Mouse (Mus musculus): ENCODE results near the gene Erfe. TPM values are rescaled to one million over a fixed set of nuclear protein-coding genes. Genes with fewer than 3 reads are reported as not detected.

Erfe gene
- polyA plus RNA-seq, 1 experiment from 2014 or later = 1.8 TPM

- Histone ChIP-seq H3K4me3 (peak overlapping the region; percentile 80), H3K9me3 (replicated peaks) (no peaks in the 10 kb centered on the region), H3K27ac (peak overlapping the region; percentile 96), H3K36me3 (peaks cover 38% of the 10 kb centered on the region), H3K4me1 (peaks cover 18% of the 10 kb centered on the region), H3K27me3 (ENCODE audit: low read depth, poor library complexity, severe bottlenecking) (no peaks in the 10 kb centered on the region)
- 2% methylated on average over 12 of the region's 12 CpGs for WGBS
- DNase-seq (ENCODE audit: low spot score) = no peak
Measured at GRCm38 (mm10) chr1:91397927-91398259, 31.7 kb downstream of the Erfe start.

GRCm38 (mm10) chr1:91398260-91399062, 32.2 kb downstream of the Erfe start, which contains the start of gene Ilkap:
Ilkap (minus strand) TSS chr1:91398815.
- Histone ChIP-seq H3K27ac (peak within 1 kb of the TSS; percentile 96), H3K4me1 (peaks cover 18% of the 10 kb centered on the region), H3K27me3 (ENCODE audit: low read depth, poor library complexity, severe bottlenecking) (no peaks in the 10 kb centered on the region), H3K9me3 (replicated peaks) (no peaks in the 10 kb centered on the region), H3K36me3 (peaks cover 33% of the 10 kb centered on the region), H3K4me3 (peak within 1 kb of the TSS; percentile 80)
- WGBS = under 1% methylated on average over 90 of the region's 91 CpGs
- DNase-seq (ENCODE audit: low spot score) = peak; percentile 90

GRCm38 (mm10) chr1:91404976-91405375, 38.7 kb downstream of the Erfe start:
- H3K27me3 ChIP-seq (ENCODE audit: low read depth, poor library complexity, severe bottlenecking) = peaks cover 11% of the 10 kb centered on the region
- no peak for DNase-seq (ENCODE audit: low spot score)
- 29% methylated on average over 1 of the region's 1 CpGs for WGBS

DNA sequence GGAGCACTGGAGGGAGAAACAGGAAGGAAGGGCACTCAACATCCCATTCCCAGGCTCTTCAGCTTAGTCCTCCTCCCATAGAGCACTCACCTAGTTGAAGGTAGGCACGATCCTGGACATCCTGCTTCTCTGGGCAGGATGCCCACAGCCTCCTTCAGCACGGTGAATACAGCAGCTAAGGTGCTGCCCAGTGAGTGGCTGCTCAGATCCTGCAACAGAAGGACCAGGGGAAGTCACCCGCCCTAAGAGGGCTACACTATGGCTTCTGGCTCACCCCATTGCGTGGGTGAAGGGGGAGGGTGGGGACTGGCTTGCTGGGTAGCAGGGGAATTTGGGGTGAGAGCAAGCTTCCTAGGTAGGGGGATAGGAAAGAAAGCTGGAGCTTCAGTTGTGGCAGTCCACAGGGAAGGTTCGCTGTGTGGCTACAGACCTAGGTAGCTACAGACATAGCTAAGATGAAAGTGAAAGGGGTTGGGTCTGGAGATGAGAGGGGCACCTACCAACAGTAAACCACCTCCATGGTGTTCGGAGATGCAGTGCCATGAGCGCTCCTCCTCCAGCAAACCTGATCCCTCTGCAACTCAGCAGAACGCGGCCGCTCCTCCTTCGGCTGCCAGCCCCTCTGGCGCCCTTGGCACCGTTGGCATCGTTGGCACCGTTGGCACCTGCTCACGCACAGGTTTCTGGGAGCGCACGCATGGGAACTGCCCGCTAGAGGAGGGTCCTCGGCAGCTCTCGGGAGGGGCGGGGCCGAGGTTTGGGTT, 39.4 kb downstream of the Erfe start:
- WGBS = 57% methylated on average over 23 of the region's 23 CpGs
- Histone ChIP-seq H3K4me3 (no peak overlapping the region), H3K27me3 (ENCODE audit: low read depth, poor library complexity, severe bottlenecking) (peaks cover 11% of the 10 kb centered on the region), H3K4me1 (peaks cover 10% of the 10 kb centered on the region), H3K27ac (no peak overlapping the region), H3K9me3 (replicated peaks) (no peaks in the 10 kb centered on the region), H3K36me3 (no peaks in the 10 kb centered on the region)
- DNase-seq (ENCODE audit: low spot score) = no peak

More at GRCm38 (mm10) chr1:91404976-91405375, 38.7 kb downstream of the Erfe start:
- no peaks in the 10 kb centered on the region for H3K36me3 ChIP-seq
- no peak overlapping the region for H3K27ac ChIP-seq
- H3K4me3 ChIP-seq = no peak overlapping the region
- peaks cover 4% of the 10 kb centered on the region for H3K4me1 ChIP-seq
- no peaks in the 10 kb centered on the region for H3K9me3 ChIP-seq (replicated peaks)

DNA sequence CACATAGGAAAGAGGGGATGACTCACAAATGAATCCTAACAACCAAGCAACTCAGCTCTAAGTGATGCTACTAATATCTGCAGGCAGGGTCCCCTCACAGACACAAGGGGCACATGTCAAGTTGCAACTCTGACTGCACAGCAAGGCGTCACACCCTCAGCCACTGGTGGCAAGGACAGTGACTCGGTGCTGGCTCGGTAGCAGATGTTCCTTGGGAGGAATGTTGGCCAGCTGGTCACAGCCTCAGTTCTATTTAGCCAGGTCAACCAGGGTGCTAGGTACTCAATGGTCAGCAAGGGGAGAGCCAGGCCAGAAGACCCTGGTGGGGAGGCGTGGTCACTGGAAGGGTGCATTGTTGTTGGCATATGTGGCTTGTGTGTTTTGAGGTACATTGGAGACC, 41.6 kb downstream of the Erfe start:
- DNase-seq (ENCODE audit: low spot score) = no peak
- no peaks in the 10 kb centered on the region for H3K9me3 ChIP-seq (replicated peaks)
- no peak overlapping the region for H3K27ac ChIP-seq
- H3K4me3 ChIP-seq = no peak overlapping the region
- peaks cover 10% of the 10 kb centered on the region for H3K36me3 ChIP-seq
- 78% methylated on average over 4 of the region's 4 CpGs for WGBS
- peaks cover 29% of the 10 kb centered on the region for H3K4me1 ChIP-seq
- H3K27me3 ChIP-seq (ENCODE audit: low read depth, poor library complexity, severe bottlenecking) = peaks cover 21% of the 10 kb centered on the region

DNA sequence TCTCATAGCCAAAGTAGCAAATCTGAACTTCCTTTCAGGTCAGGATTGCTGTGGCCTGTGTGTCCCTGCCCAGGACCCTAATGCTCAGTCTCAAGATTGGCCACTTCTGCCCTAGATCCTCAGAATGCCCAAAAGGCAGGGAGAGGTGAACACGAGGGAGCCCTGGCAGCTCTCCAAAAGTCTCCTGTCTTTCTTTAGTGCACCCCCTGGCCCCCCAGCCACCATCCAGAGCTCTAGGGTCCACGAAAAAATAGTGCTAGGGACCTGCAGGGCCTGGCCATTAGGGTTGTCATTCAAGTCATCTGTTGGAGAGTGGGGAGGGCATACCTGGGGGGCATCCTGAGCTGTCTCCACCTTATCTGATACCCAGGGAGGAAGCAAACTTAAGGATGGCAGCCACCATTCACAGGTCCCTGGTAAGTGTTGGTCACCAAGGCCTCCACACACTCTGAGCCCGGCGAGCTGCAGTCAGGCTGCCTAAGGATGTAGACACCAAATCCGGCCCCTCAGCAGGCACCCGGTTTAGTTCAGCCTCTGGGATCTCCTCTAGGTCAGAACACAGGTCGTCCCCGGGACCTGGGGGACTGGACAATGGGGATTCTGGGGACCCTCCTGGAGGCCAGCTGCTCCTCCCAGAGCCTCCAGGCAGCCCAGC, 45.5 kb downstream of the Erfe start:
- Histone ChIP-seq H3K4me1 (peaks cover 53% of the 10 kb centered on the region), H3K9me3 (replicated peaks) (no peaks in the 10 kb centered on the region), H3K27me3 (ENCODE audit: low read depth, poor library complexity, severe bottlenecking) (peaks cover 10% of the 10 kb centered on the region; the same call in 1 of the 2 replicates), H3K4me3 (peak overlapping the region; percentile 68), H3K27ac (peak overlapping the region; percentile 95), H3K36me3 (peaks cover 10% of the 10 kb centered on the region)
- WGBS = 63% methylated on average over 8 of the region's 8 CpGs
- DNase-seq (ENCODE audit: low spot score) = no peak

DNA sequence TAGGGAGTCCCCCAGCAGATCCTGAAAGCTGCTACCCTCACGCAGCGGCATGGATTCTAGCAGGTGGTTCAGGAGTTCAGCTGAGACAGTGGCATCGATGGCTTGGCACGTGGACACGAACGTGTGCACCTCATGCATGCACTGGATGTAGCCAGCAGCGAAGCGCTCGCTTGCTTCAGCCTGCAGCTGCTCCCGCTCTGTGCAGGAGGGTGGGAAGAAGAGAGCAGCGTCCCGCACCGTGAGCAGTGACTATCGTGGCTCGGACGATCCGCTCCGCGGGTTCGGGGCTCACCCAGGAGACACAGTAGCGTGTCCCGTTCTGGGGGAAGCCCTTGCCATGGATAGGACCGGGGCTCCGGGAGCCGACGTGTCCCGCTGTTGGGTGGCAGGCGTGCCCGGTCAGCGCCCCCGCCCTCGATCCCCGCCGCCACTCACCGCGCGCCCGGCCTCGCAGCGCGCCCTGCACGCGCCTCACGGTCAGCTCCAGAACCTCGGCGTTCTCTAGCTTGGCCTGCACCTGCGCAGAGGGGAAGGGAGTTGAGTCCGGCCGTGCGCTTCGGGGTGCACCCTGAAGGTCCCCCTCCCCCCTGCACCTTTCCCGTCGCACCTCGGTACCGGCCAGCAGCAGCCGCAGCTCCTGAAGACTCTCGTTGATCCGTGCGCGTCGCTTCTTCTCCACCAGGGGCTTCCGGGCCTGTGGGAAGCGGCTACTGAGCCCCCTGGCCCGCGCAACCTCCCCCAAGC, 46.2 kb downstream of the Erfe start:
- Histone ChIP-seq H3K9me3 (replicated peaks) (no peaks in the 10 kb centered on the region), H3K4me1 (peaks cover 53% of the 10 kb centered on the region), H3K27ac (peak overlapping the region; percentile 95), H3K36me3 (peaks cover 10% of the 10 kb centered on the region), H3K4me3 (peak overlapping the region; percentile 68), H3K27me3 (ENCODE audit: low read depth, poor library complexity, severe bottlenecking) (peaks cover 10% of the 10 kb centered on the region; the same call in 1 of the 2 replicates)
- no peak for DNase-seq (ENCODE audit: low spot score)
- 4% methylated on average over 63 of the region's 65 CpGs for WGBS

DNA sequence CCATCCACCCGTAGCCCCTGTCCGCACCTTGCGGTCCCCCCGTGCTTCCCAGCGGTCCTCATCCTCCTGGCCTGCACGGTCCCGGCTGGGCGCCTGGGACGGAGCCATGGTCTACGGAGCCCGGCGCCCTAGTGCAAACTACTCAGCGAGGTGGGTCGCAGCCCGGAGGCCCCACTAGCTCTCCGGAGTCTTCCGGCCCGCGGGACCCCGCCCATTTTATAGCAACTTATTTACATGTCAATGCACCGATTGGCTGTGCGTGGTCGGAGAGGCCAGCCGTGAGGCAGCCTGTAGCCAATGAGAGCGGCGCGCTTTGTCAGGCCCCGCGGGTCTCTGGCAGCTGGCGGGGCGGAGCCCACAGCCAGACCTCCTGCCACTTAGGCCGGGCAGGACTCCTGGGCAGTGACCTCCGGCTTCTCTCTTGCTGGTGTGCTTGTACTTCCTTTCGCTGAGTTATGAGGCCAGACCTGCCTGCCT, 46.8 kb downstream of the Erfe start:
- 0% methylated on average over 34 of the region's 34 CpGs for WGBS
- peak; percentile 93 for DNase-seq (ENCODE audit: low spot score)
- peaks cover 10% of the 10 kb centered on the region; the same call in 1 of the 2 replicates for H3K27me3 ChIP-seq (ENCODE audit: low read depth, poor library complexity, severe bottlenecking)
- H3K27ac ChIP-seq = peak overlapping the region; percentile 95
- peak overlapping the region; percentile 68 for H3K4me3 ChIP-seq
- H3K9me3 ChIP-seq (replicated peaks) = no peaks in the 10 kb centered on the region
- H3K36me3 ChIP-seq = peaks cover 10% of the 10 kb centered on the region
- peaks cover 53% of the 10 kb centered on the region for H3K4me1 ChIP-seq

DNA sequence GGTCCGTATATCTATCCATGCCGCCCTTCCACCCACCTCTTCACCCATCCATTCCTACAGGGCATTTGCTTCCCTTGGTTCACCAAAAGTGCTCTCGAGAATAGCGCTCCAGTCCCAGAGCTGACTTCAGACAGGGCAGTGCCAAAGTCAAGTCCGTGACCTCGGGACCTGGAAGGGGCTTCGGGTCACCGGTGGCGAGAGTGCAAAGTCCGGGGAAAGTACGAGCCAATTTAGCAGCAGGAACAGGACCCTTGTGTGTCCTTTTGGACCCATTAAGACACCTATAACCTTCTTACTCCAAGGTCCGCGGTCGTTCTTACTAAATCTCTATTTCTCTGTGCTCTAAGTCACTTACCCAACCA, 47.3 kb downstream of the Erfe start:
- H3K4me3 ChIP-seq = peak overlapping the region; percentile 68
- peaks cover 10% of the 10 kb centered on the region for H3K36me3 ChIP-seq
- H3K27me3 ChIP-seq (ENCODE audit: low read depth, poor library complexity, severe bottlenecking) = peaks cover 10% of the 10 kb centered on the region; the same call in 1 of the 2 replicates
- WGBS = under 1% methylated on average over 14 of the region's 14 CpGs
- DNase-seq (ENCODE audit: low spot score) = no peak
- peak overlapping the region; percentile 95 for H3K27ac ChIP-seq
- H3K4me1 ChIP-seq = peaks cover 53% of the 10 kb centered on the region
- H3K9me3 ChIP-seq (replicated peaks) = no peaks in the 10 kb centered on the region

DNA sequence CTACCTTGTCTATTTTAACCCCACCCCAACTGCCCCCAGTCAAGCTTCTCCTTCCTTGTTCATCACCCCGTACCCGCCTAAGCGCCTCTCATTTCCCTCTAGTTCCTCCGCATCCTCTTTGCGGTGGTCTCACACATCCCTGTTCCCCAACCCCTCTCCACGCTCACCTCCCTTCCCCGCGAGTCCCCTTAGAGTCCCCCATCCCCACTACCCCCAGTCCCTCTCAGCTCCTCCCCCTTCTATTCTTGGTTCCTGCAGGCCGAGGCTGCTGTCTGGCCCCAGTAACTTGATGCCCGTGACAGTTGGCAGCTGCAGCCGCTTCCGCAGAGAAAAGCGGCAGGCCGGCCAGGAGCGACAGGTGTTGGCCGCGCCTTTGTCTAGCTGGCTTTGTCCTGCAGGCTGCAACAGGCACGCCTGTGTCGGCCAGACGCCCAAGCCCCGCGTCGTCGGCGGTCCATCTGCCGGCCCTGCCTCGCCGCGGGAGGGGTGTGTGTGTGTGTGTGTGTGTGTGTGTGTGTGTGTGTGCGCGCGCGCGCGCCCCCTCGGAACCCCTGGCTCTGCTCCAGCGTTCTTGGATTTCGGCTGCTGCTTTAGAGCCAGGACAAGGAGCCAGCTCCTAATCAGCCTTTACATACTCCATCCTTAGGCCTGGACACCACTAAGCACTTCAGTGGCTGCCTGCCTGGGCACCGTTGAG, 47.8 kb downstream of the Erfe start, which contains the start of gene Hes6:
Gene Hes6 (minus strand): TSS at position 141 of the 697 bp plus-strand sequence.
- WGBS = 2% methylated on average over 38 of the region's 39 CpGs
- peaks cover 53% of the 10 kb centered on the region for H3K4me1 ChIP-seq

DNA sequence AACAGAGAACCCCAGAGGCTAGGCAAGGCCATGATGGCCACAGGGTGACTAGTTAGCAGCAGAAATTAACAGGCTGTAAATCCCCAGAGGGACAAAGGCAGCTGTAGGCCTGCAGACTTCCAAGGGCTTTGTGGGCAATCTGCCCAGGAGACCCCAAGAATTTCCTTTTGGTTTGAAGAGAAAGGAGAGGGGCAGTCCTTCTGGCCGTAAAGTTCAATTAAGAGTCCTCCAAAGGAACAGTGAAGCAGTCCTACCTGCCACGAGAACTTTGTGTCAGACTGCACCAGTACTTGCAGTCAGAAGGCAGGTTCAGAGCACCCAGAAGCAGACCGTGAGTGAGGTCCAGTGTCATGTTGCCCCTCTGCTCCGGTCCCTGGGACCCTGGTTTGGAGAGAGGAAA, 48.7 kb downstream of the Erfe start:
- H3K4me3 ChIP-seq = 0 out of 2 replicates have a peak overlapping the region, but pooled peaks have one; percentile 6
- H3K36me3 ChIP-seq = peaks cover 10% of the 10 kb centered on the region
- H3K27ac ChIP-seq = peak overlapping the region; percentile 95
- peaks cover 53% of the 10 kb centered on the region for H3K4me1 ChIP-seq
- peaks cover 10% of the 10 kb centered on the region; the same call in 1 of the 2 replicates for H3K27me3 ChIP-seq (ENCODE audit: low read depth, poor library complexity, severe bottlenecking)
- peak; percentile 44 for DNase-seq (ENCODE audit: low spot score)
- 45% methylated on average over 4 of the region's 4 CpGs for WGBS
- H3K9me3 ChIP-seq (replicated peaks) = no peaks in the 10 kb centered on the region

More for the DNA sequence above, 47.8 kb downstream of the Erfe start, which contains the start of gene Hes6:
- peak within 1 kb of the TSS; percentile 95 for H3K27ac ChIP-seq
- DNase-seq (ENCODE audit: low spot score) = peak; percentile 88
- peak within 1 kb of the TSS; percentile 68 for H3K4me3 ChIP-seq
- peaks cover 10% of the 10 kb centered on the region for H3K36me3 ChIP-seq
- no peaks in the 10 kb centered on the region for H3K9me3 ChIP-seq (replicated peaks)
- H3K27me3 ChIP-seq (ENCODE audit: low read depth, poor library complexity, severe bottlenecking) = peaks cover 10% of the 10 kb centered on the region; the same call in 1 of the 2 replicates

Data from limb, embryonic 10.5 days (tissue).